Mouse (Mus musculus): ENCODE measurements around the gene Ms4a4a.

The Ms4a4a gene

GRCm38 (mm10) chr19:11435058-11435834 is 59.9 kb downstream of the Ms4a4a start:
- no peak for DNase-seq (ENCODE audit: low read depth, low spot score)
